Mouse (Mus musculus): ENCODE measurements at regions not wholly inside any gene's neighbourhood (a gene's known extent, or its start where the extent isn't known, plus 50 kb on each side); places are given as distances from the start of the nearest gene placed in this dataset.

DNA sequence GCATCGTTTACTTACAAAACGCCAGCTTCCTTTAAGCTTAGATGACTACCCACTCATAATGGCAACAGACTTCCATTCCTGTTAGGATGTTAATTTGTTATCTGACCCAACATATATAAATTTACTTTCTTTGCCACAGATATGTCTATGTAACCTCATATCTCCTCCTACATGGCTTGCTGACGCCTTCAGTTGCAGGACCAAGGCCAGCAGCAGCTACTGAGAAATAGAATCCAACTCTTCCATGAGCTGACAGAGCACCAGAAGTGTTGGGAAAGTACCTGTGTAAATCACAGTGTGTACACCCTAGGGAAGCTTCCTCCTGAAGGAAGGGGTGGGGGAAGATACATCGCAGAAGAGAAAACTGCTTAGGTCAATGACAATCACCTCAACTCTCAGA, 86.0 kb upstream of the Ccdc190 start:
- H3K4me1 ChIP-seq (ENCODE audit: insufficient read depth, low read length): no peaks in the 10 kb centered on the region
- no peak overlapping the region for H3K4me3 ChIP-seq (ENCODE audit: low read length)
- H3K4me2 ChIP-seq (ENCODE audit: low read depth, low read length): no peak overlapping the region
- 85% methylated on average over 4 of the region's 4 CpGs for WGBS
- no peak overlapping the region for H3K9ac ChIP-seq (replicated peaks; ENCODE audit: low read length)
- H3K36me3 ChIP-seq (ENCODE audit: insufficient read depth, low read length): no peaks in the 10 kb centered on the region
- H3K9me3 ChIP-seq (ENCODE audit: low read length): no peaks in the 10 kb centered on the region
- ATAC-seq (no peak), DNase-seq (ENCODE audit: low spot score) (no peak)
- no peak overlapping the region for H3K27ac ChIP-seq
- no peaks in the 10 kb centered on the region for H3K27me3 ChIP-seq (ENCODE audit: insufficient read depth, low read length)
- no peak for TF ChIP-seq CTCF (IDR thresholded peaks at IDR 0.05; ENCODE audit: low read depth)

- Histone ChIP-seq H3K4me1 (ENCODE audit: insufficient read depth, low read length) (no peaks in the 10 kb centered on the region), H3K27me3 (ENCODE audit: insufficient read depth, low read length) (no peaks in the 10 kb centered on the region), H3K36me3 (ENCODE audit: insufficient read depth, low read length) (no peaks in the 10 kb centered on the region), H3K4me3 (ENCODE audit: low read length) (no peak overlapping the region), H3K9ac (replicated peaks; ENCODE audit: low read length) (no peak overlapping the region), H3K9me3 (ENCODE audit: low read length) (no peaks in the 10 kb centered on the region), H3K4me2 (ENCODE audit: low read depth, low read length) (no peak overlapping the region), H3K27ac (no peak overlapping the region)
- no peak for TF ChIP-seq CTCF (IDR thresholded peaks at IDR 0.05; ENCODE audit: low read depth)
- DNase-seq (ENCODE audit: low spot score) (no peak), ATAC-seq (no peak)
- WGBS: 73% methylated on average over 4 of the region's 4 CpGs
These were observed 87.5 kb upstream of the Ccdc190 start for GRCm38 (mm10) chr1:169840948-169841347.

- no peaks in the 10 kb centered on the region for H3K27me3 ChIP-seq (ENCODE audit: insufficient read depth, low read length)
- H3K36me3 ChIP-seq (ENCODE audit: insufficient read depth, low read length): no peaks in the 10 kb centered on the region
- H3K9me3 ChIP-seq (ENCODE audit: low read length): no peaks in the 10 kb centered on the region
- no peak overlapping the region for H3K9ac ChIP-seq (replicated peaks; ENCODE audit: low read length)
- no peak for TF ChIP-seq CTCF (IDR thresholded peaks at IDR 0.05; ENCODE audit: low read depth)
- no peak overlapping the region for H3K4me2 ChIP-seq (ENCODE audit: low read depth, low read length)
- H3K27ac ChIP-seq: no peak overlapping the region
- no peaks in the 10 kb centered on the region for H3K4me1 ChIP-seq (ENCODE audit: insufficient read depth, low read length)
- H3K4me3 ChIP-seq (ENCODE audit: low read length): no peak overlapping the region
- ATAC-seq: no peak
- DNase-seq (ENCODE audit: low spot score): no peak
- 86% methylated on average over 6 of the region's 6 CpGs for WGBS
These were observed 88.3 kb upstream of the Ccdc190 start for GRCm38 (mm10) chr1:169840056-169840728.

GRCm38 (mm10) chr1:169833385-169833784, 85.9 kb upstream of the Rgs4 start:
- Histone ChIP-seq H3K4me3 (ENCODE audit: low read length) (no peak overlapping the region), H3K9me3 (ENCODE audit: low read length) (no peaks in the 10 kb centered on the region), H3K36me3 (ENCODE audit: insufficient read depth, low read length) (no peaks in the 10 kb centered on the region), H3K27me3 (ENCODE audit: insufficient read depth, low read length) (no peaks in the 10 kb centered on the region), H3K27ac (no peak overlapping the region), H3K4me2 (ENCODE audit: low read depth, low read length) (no peak overlapping the region), H3K4me1 (ENCODE audit: insufficient read depth, low read length) (no peaks in the 10 kb centered on the region), H3K9ac (replicated peaks; ENCODE audit: low read length) (no peak overlapping the region)
- 80% methylated on average over 6 of the region's 6 CpGs for WGBS
- DNase-seq (ENCODE audit: low spot score) (no peak), ATAC-seq (no peak)
- no peak for TF ChIP-seq CTCF (IDR thresholded peaks at IDR 0.05; ENCODE audit: low read depth)

DNA sequence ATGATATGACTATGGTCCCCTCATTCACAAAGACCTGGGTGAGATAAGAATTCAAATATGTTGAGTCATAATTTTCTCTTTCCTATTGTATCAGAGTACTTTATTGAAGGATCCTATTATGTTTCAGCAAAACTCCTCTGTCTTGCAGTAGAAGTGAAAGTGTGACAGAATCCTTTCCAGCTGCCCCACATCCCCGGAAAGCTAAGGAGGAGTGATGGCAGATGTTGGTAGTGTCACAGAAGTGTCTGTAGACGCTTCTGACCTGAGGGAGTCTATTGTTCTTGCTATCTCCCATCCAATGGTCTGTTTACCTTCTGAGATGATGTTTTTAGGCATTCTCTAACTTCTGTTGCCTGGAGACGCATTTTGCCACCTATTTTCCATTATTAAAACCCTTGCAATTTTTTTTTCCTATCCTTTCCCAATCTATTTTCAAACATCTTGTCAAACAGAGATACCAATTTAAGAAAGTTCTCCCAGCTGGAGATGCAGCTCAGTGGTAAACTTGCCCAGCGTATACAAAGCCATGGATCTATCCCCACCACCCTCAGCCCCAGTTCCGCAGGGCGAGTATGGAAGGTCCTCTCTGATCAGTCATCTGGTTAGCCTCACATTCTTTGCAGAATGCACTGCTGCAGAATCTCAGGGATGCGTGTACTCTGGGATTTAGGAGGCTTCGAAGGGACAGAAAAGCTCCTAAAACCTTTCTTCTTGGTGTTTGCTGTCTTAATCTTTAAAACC, 84.1 kb upstream of the Rgs4 start:
- no peak for TF ChIP-seq CTCF (IDR thresholded peaks at IDR 0.05; ENCODE audit: low read depth)
- DNase-seq (ENCODE audit: low spot score): no peak
- no peaks in the 10 kb centered on the region for H3K36me3 ChIP-seq (ENCODE audit: insufficient read depth, low read length)
- H3K4me3 ChIP-seq (ENCODE audit: low read length): no peak overlapping the region
- H3K27ac ChIP-seq: no peak overlapping the region
- H3K9ac ChIP-seq (replicated peaks; ENCODE audit: low read length): no peak overlapping the region
- H3K9me3 ChIP-seq (ENCODE audit: low read length): no peaks in the 10 kb centered on the region
- ATAC-seq: no peak
- H3K4me2 ChIP-seq (ENCODE audit: low read depth, low read length): no peak overlapping the region
- WGBS: 71% methylated on average over 8 of the region's 8 CpGs
- no peaks in the 10 kb centered on the region for H3K27me3 ChIP-seq (ENCODE audit: insufficient read depth, low read length)
- no peaks in the 10 kb centered on the region for H3K4me1 ChIP-seq (ENCODE audit: insufficient read depth, low read length)

DNA sequence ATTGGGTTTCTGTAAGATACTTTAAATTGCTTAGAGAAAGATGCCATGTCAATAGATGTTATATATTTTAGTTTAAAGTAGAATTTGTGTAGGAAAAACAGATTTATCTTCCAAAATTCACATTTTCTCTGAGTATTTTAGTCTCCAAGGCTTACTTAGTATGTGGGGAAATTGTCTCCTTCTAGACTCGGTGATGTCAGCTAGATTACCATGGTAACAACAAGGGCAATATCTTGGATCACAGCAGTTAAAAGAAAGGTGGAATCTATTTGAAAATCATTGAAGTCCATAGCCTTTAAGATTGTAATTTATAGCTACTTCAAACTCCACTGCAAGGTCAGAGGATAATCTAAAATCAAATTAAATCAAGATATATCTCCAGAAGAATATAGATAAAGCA, 83.2 kb upstream of the Rgs4 start:
- DNase-seq (ENCODE audit: low spot score): no peak
- H3K9ac ChIP-seq (replicated peaks; ENCODE audit: low read length): no peak overlapping the region
- H3K4me1 ChIP-seq (ENCODE audit: insufficient read depth, low read length): no peaks in the 10 kb centered on the region
- no peaks in the 10 kb centered on the region for H3K9me3 ChIP-seq (ENCODE audit: low read length)
- 20% methylated on average over 1 of the region's 1 CpGs for WGBS
- no peaks in the 10 kb centered on the region for H3K27me3 ChIP-seq (ENCODE audit: insufficient read depth, low read length)
- H3K36me3 ChIP-seq (ENCODE audit: insufficient read depth, low read length): no peaks in the 10 kb centered on the region
- H3K4me2 ChIP-seq (ENCODE audit: low read depth, low read length): no peak overlapping the region
- no peak for TF ChIP-seq CTCF (IDR thresholded peaks at IDR 0.05; ENCODE audit: low read depth)
- no peak overlapping the region for H3K4me3 ChIP-seq (ENCODE audit: low read length)
- 0 out of 2 replicates have a peak overlapping the region, but pooled peaks have one; percentile 15 for H3K27ac ChIP-seq
- ATAC-seq: 0 out of 2 replicates have a peak, but pooled peaks have one; percentile 56

GRCm38 (mm10) chr1:169822034-169822433, 74.6 kb upstream of the Rgs4 start:
- H3K9ac ChIP-seq (replicated peaks; ENCODE audit: low read length): no peak overlapping the region
- DNase-seq (ENCODE audit: low spot score): no peak
- no peak overlapping the region for H3K4me2 ChIP-seq (ENCODE audit: low read depth, low read length)
- H3K36me3 ChIP-seq (ENCODE audit: insufficient read depth, low read length): no peaks in the 10 kb centered on the region
- WGBS: 65% methylated on average over 7 of the region's 7 CpGs
- H3K4me1 ChIP-seq (ENCODE audit: insufficient read depth, low read length): no peaks in the 10 kb centered on the region
- no peak for ATAC-seq
- no peak overlapping the region for H3K4me3 ChIP-seq (ENCODE audit: low read length)
- no peak overlapping the region for H3K27ac ChIP-seq
- H3K27me3 ChIP-seq (ENCODE audit: insufficient read depth, low read length): no peaks in the 10 kb centered on the region
- no peaks in the 10 kb centered on the region for H3K9me3 ChIP-seq (ENCODE audit: low read length)
- no peak for TF ChIP-seq CTCF (IDR thresholded peaks at IDR 0.05; ENCODE audit: low read depth)

Measured in hindbrain, postnatal 0 days (tissue).